Mouse (Mus musculus): Measurements from ENCODE around the gene Lrrc30. TPM values are rescaled to one million over a fixed set of nuclear protein-coding genes. Genes with fewer than 3 reads are reported as not detected.

Lrrc30 gene
- polyA plus RNA-seq, 1 experiment from 2014 or later: not detected

GRCm38 (mm10) chr17:67582681-67583356 is 49.7 kb downstream of the Lrrc30 start:
- WGBS: 87% methylated on average over 4 of the region's 4 CpGs
- Histone ChIP-seq H3K4me1 (peaks cover 9% of the 10 kb centered on the region), H3K4me2 (no peak overlapping the region), H3K36me3 (no peaks in the 10 kb centered on the region), H3K27ac (no peak overlapping the region), H3K27me3 (no peaks in the 10 kb centered on the region), H3K9me3 (replicated peaks) (0 out of 2 replicates have a peak, but pooled peaks cover 4% of the 10 kb centered on the region), H3K4me3 (replicated peaks) (no peak overlapping the region), H3K9ac (no peak overlapping the region)
- no peak for ATAC-seq (replicated peaks; ENCODE audit: low FRiP score)

- H3K27ac ChIP-seq: no peak overlapping the region
- 0 out of 2 replicates have a peak, but pooled peaks cover 4% of the 10 kb centered on the region for H3K9me3 ChIP-seq (replicated peaks)
- ATAC-seq (replicated peaks; ENCODE audit: low FRiP score): no peak
- WGBS: 71% methylated on average over 5 of the region's 5 CpGs
- no peak overlapping the region for H3K9ac ChIP-seq
- no peak overlapping the region for H3K4me3 ChIP-seq (replicated peaks)
- peaks cover 9% of the 10 kb centered on the region for H3K4me1 ChIP-seq
- no peaks in the 10 kb centered on the region for H3K36me3 ChIP-seq
- H3K4me2 ChIP-seq: no peak overlapping the region
- no peaks in the 10 kb centered on the region for H3K27me3 ChIP-seq
These were observed 50.7 kb downstream of the Lrrc30 start for GRCm38 (mm10) chr17:67581839-67582238.

Other genes with a start within 250 kb of the Lrrc30 start
- 37.6 and 42.1 TPM in 2 replicates for gene Lama1, start 64.5 kb upstream of the Lrrc30 start, polyA plus RNA-seq (2015; fragmentation: Nextera tagmentation; extraction: Ambion mirVana)